Mouse (Mus musculus) thymus, postnatal 4 days (tissue): ENCODE results near the gene Itm2a.
A peak's percentile ranks its signal among the peaks of the same experiment; 100 is the strongest.

Experiments used
- DNase-seq: peaks from one replicate; pipeline ENCODE4 v3.0.0; 2021

Gene Itm2a

GRCm38 (mm10) chrX:107402915-107403912, at the start of gene Itm2a:
Gene Itm2a (minus strand): TSS chrX:107403376.
- DNase-seq: peak; percentile 64

GRCm38 (mm10) chrX:107435887-107436286, 32.7 kb upstream of the Itm2a start:
- DNase-seq: peak; percentile 22

GRCm38 (mm10) chrX:107421304-107421703, 18.1 kb upstream of the Itm2a start:
- no peak for DNase-seq

- no peak for DNase-seq
Measured at GRCm38 (mm10) chrX:107417345-107417744, 14.2 kb upstream of the Itm2a start.

GRCm38 (mm10) chrX:107415999-107416398, 12.8 kb upstream of the Itm2a start:
- DNase-seq: no peak

- DNase-seq: peak; percentile 65
Measured at GRCm38 (mm10) chrX:107402481-107402880, 695 bp downstream of the Itm2a start.

- DNase-seq: no peak
Measured at GRCm38 (mm10) chrX:107399087-107399486, 4.1 kb downstream of the Itm2a start.

- DNase-seq: no peak
Measured at GRCm38 (mm10) chrX:107393256-107393655, 9.9 kb downstream of the Itm2a start.

- no peak for DNase-seq
Measured at GRCm38 (mm10) chrX:107375329-107375728, 27.8 kb downstream of the Itm2a start.
